Mouse (Mus musculus) embryo, embryonic 11 days (tissue): Measurements from ENCODE around the gene Slc22a14.
A peak's percentile ranks its signal among the peaks of the same experiment; 100 is the strongest.
"Not testable (repeated sequence)": the region's sequence is repeated elsewhere in the genome, so short reads cannot be mapped to it uniquely, and the experiment has no call there.

ENCODE experiments used
- DNase-seq: peaks from one replicate; pipeline ENCODE4 v3.0.0-alpha.2; 2015

Gene Slc22a14

DNA sequence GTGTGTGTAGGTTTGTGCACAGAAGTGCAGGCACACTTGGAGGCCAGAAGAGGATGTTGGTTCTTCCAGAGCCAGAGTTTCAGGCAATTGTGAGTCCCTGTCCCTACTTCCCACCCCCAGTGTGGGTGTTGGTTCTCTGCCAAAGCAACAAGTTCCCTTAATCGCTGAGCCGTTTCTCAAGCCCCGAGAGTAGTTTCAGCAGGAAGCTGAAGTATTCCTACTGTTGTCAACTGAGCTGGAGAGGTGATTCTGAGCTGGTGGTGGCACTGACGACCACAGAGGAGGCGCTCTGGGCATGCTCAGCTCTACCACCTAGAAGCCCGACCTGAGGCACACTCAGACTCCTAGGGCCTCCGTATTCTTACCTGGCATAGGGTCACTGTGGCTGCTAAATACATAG, at the start of gene Slc22a14:
Slc22a14 (minus strand) TSS at position 270 of the 400 bp plus-strand sequence.
- no peak for DNase-seq

DNA sequence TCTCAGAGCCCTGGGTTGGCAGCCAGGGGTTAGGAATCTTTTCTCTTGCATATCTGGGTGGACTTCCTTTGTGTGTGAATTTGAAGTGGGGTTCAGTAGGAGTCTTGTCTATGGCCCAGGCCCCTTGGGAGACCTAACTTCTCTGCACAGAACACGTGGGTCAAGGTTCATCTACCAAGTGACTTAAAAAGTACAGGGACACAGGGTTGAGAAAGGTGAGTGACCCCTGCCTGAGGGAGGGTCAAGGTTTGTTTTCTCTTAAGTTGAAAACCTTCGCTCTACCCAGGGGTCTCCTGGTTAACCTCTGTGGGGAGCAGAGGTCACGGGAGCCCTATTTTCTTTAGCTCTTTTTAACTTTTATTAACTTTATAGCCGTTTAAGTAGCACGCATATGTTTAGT, 44.5 kb upstream of the Slc22a14 start:
- DNase-seq, result no peak

DNA sequence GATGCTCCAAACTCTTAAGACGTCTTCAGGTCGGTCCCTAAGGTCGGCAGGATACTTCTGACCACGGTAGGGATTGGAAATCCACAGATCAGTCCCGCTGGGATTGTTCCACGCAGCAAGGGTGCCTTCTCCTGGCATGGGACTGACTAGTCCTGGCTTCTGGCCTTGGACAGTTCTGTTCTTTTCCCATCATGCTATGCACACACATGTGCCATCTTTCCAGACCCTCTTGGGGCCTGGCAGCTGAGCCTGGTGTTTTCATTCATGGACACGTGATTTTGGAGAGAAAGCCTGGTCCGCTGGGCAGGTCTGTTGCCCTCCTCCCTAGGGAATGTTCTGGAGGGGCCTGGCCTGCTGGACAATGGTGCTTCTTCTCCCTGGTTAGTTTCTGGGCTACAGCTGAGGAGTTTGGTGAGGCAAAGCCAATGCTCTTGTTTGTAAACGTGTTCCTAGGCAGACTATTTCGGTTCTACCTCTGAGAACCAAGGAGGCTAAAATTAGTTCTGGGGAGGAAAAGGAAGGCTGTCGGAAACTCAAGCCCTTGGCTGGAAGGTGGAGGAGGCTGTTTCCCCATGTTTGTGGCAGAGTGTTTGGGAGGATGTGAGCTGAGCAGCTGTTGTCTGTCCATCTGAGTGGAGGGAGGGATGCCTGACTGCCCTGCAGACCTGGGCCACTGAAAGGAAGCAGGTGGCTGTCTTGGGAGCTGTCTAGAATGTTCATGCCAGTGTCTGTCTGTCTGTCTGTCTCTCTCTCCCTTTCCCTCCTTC, 43.7 kb upstream of the Slc22a14 start:
- DNase-seq, result no peak

DNA sequence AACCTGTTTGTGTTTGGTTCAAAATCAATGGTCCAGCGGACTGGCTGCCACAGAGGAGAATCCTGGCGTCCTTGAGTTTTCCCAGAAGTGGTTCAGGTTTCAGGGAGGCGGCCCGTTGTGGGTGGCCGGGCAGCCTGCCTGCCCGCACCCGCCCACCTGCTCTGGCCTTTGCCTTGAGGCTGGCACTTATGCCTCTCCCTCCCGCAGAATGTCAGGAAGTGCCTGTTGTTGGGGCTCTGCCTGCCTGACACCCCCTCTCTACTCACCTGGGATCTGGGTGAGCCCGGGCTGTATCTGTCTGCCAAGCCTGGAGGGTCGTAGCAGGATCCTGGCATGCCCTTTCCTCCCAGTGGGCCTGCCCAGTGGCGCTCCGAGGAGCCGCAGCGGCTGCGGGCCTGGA, 42.5 kb upstream of the Slc22a14 start:
- no peak for DNase-seq

- no peak for DNase-seq
Observed at GRCm38 (mm10) chr9:119404090-119404489, 38.7 kb upstream of the Slc22a14 start.

- DNase-seq, result peak; percentile 91
Observed at GRCm38 (mm10) chr9:119403236-119403641, 37.9 kb upstream of the Slc22a14 start.

DNA sequence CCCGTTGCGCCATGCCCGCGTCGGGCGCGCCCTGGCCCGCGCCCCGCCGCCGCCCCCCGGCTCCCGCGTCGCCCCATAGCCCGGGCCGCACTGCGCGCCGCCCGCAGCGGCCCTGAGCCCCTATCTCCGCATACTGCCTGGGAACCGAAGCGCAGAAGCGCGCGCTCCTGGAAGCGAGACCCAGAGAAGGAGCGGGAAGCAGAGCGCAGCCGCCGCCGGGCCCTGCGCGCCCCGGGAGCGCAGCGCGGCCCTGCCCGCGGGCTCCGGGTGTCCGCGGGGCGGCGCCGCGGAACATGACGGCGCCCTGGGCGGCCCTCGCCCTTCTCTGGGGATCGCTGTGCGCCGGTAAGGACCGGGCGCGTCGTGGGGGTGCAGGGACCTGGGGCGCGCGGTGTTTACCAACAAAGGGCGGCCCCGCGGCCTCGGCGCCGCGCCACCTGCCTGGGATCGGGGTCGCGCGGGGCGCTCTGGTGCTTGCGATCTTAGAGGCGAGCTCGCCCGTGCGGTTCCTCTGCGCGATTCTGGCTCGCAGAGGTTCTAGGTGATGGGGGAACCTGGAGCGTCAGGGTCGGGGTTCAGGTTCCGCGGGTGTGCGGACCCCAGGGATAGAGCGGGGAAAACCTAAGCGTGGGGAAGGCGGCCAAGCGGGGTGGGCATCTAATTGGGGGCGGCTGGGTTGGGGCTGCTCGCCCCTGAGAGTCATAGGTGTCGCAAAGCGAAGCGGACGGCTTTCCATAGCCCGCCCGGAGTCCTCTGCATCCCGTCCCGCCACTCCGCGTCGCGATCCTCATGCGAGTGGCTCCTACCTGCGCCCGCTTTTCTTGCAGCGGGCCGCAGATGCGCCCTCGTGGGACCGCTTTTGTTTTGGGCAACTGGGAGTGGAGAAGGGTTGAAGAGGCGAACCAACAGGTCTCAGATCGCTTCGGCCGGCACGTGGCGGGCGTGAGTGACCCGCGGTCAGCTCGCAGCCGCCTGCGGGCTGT, 37.2 kb upstream of the Slc22a14 start:
- peak; percentile 66 for DNase-seq

DNA sequence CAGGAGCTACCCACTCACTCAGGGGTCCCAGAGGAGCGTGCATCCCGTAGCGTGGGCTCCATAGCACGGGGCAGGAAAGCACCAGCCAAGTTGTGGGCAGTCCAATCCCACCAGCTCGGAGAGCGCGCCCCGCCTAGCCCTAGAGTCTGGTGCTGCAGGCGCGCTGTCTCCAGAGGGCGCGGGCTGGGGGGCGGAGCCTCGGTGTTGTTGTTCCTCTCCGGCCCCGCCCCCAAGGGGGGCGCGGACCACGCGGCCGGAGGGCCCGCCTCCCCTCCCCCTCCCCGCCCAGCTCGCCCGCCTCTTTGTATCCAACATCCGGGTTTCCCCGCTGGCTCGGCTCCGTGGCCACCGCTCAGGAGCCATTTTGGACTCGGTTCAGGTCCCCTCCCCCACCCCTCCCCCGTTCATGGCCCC, 36.5 kb upstream of the Slc22a14 start, which contains the start of gene Acvr2b:
Acvr2b (plus strand) TSS at position 318 of the 414 bp plus-strand sequence.
- DNase-seq, result peak; percentile 99

- DNase-seq, result no peak
Observed at GRCm38 (mm10) chr9:119401351-119401750, 36.0 kb upstream of the Slc22a14 start.

DNA sequence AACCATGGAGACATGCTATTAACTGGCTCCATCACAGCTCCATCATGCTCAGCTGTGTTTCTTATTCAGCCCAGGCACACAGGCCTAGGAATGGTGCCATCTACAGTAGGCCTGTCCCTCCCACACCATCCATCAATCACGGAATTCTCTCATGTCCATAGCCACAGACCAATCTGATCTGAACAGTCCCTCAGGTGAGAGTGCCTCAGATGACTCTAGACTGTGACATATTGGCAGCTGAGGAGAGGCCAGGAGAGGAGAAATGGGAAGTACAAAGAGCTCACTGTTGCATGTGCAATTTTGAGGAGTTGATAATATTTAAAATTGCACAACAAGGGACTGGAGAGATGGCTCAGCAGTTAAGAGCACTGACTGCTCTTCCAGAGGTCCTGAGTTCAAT, 29.5 kb upstream of the Slc22a14 start:
- DNase-seq, result no peak

GRCm38 (mm10) chr9:119390214-119390613, 24.9 kb upstream of the Slc22a14 start:
- DNase-seq, result no peak

DNA sequence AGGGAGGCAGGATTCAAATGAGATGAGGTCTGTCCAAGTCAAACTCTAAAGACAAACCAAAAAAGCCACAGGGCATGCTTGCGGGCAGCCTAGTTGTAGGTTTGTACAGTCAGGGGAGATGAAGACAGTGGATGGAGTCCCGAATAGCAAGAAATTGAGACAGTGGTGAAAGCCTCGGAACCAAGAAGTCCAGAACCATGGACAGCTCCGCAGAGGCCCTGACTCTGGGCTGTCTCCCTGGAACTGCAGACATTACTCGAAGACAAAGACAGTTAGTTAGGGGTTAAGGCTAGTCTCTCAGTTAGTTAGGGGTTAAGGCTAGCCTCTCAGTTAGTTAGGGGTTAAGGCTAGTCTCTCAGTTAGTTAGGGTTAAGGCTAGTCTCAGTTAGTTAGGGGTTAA, 23.6 kb upstream of the Slc22a14 start:
- DNase-seq, result peak; percentile 62

GRCm38 (mm10) chr9:119382603-119383002, 17.2 kb upstream of the Slc22a14 start:
- peak; percentile 15 for DNase-seq

GRCm38 (mm10) chr9:119378231-119378630, 12.9 kb upstream of the Slc22a14 start:
- no peak for DNase-seq

GRCm38 (mm10) chr9:119375556-119375955, 10.2 kb upstream of the Slc22a14 start:
- peak; percentile 22 for DNase-seq

- DNase-seq, result no peak
Observed at GRCm38 (mm10) chr9:119375008-119375407, 9.7 kb upstream of the Slc22a14 start.

- DNase-seq, result peak; percentile 37
Observed at GRCm38 (mm10) chr9:119371251-119371650, 5.9 kb upstream of the Slc22a14 start.

GRCm38 (mm10) chr9:119370770-119371169, 5.4 kb upstream of the Slc22a14 start:
- DNase-seq, result not testable (repeated sequence)

DNA sequence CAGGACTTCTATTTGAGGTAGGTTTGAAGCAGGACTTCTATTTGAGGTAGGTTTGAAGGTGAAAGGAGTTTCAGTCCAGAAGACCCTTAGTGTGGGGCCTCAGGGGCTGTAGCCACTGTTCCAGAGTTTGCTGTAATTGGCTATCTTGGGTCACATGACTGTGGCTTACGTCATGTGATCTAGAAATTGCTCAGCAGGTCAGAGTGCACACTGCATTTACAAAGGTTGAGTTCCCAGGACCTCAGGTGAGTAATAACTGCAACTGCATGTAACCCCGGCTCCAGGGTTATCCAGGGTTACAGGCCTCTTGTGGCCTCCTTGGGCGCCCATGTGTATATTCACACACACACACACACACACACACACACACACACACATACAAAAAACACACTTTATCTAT, 3.0 kb upstream of the Slc22a14 start:
- no peak for DNase-seq

DNA sequence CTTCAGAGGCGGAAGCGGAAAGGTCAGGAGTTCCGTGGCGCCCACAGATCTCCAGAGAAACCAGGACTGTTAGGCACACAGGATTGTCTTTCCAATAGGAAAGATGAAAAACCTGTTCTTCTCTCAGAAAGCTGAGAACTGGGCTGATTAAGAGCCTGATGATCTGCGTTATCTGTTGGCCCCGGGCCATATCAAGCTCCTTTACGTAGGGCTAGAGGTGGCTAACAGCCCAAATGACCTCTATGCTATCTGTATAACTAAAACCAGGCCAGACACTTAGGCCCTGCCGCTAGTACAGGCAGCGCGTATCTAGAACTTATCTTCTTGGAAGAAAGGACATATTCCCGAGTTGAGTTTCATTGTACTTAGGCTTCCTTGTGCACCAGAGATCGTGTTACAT, 2.1 kb downstream of the Slc22a14 start:
- no peak for DNase-seq

DNA sequence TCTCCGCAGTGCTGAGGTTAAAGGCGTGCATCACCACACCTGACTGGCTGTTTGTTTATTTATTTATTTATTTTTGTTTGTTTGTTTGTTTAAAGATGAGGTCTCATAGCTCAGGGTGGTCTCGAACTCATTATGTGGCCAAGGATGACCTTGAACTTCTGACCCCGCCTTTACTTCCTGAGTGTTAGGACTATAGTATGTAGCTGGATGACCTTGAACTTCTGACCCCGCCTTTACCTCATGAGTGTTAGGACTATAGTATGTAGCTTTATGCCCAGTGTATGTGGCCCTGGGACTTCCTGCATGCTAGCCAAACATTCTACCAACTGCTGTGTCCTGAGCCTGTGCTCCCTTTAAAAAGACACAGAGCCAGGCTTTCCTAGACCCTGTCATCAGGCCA, 3.9 kb downstream of the Slc22a14 start:
- no peak for DNase-seq

GRCm38 (mm10) chr9:119358058-119358429, 7.3 kb downstream of the Slc22a14 start:
- no peak for DNase-seq

GRCm38 (mm10) chr9:119357331-119358057, 7.9 kb downstream of the Slc22a14 start, which contains the start of gene Xylb:
Xylb (plus strand) TSS chr9:119357381.
- peak; percentile 94 for DNase-seq
